Mouse (Mus musculus): ENCODE measurements at regions not wholly inside any gene's neighbourhood (a gene's known extent, or its start where the extent isn't known, plus 50 kb on each side); places are given as distances from the start of the nearest gene placed in this dataset.

DNA sequence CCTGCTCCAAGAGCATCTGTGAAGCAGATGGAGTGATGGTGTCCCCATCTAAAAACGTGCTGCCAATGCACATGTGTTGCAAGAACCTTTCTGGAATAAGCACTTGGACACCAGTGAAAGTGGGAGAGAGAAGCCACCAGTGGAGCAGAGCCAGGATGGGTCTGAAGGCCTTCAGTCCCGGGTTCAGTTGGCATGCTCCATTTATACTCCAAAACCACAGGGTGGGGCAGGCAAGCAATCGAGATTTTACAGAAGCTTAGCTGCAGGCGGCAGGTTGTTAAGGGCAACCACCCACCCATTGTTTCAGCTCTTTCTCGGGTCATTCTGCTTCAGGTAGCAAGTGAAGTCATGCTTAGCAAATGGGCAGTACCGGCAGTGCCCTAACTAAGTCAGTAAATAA is 51.8 kb upstream of the Sv2b start:
- DNase-seq (ENCODE audit: low read depth) = no peak

DNA sequence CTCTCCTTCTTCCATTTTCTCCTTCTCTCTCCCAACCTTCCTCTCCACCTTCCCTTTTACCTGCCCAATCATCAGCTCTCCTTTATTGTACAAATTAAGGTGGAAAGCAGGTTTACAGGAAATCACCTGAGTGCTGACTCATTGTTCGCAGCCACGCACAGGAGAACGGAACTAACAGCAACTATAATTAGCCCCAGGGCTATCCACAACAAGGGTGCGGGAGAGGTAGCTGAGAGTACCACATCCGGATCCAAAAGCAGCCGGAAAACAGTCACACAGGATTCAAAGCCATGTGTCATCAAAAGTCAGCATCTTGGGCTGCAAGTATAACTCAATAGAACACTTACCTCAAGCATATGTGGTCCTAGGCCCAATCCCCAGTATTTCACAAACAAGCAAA is 53.5 kb upstream of the Sv2b start:
- no peak for DNase-seq (ENCODE audit: low read depth)

DNA sequence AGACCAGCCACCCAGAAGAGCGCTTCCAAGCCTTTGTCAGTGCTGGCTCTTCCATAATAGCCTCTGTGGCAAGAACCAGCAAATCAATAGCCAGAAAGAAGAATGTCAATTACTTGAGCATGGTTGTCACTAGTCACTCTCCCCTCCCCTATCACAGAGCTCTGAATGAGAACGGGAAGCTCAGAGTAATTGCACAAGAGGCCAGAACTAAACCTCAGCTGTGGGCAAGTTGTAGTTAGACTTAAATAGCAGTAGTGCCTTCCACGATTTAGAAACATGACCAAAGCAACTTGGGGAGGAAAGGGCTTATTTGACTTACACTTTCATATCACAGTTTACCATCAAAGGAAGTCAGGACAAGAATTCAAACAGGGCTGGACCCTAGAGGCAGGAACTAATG is 56.4 kb upstream of the Sv2b start:
- DNase-seq (ENCODE audit: low read depth) = no peak

DNA sequence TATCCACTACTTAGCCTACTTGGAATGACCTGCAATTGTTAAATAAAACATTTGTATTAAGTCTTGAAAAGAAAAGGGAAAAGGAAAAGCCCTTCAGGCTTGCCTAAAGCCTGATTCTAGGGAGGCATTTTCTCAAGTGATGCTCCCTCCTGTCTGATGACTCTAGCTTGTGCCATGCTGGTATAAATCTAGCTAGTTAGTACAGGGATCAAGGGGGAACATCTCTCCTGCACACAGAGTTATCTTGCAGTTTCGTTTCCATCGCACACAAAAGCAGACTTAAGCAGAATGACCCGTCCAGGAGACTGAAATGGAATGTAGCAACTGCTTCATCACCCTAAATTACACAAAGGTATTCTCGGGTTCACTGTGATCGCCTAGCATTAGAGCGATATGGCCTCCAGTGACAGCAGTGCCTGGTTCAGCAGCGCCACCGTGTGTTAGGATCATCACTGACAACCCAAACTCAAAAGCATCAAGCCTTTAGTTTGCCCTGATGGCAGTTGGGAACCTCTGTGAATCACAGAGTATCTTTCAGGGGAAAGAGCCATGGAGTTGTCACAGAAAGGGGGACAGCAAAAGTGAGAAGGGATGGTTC is 57.3 kb upstream of the Sv2b start:
- peak; percentile 84 for DNase-seq (ENCODE audit: low read depth)

DNA sequence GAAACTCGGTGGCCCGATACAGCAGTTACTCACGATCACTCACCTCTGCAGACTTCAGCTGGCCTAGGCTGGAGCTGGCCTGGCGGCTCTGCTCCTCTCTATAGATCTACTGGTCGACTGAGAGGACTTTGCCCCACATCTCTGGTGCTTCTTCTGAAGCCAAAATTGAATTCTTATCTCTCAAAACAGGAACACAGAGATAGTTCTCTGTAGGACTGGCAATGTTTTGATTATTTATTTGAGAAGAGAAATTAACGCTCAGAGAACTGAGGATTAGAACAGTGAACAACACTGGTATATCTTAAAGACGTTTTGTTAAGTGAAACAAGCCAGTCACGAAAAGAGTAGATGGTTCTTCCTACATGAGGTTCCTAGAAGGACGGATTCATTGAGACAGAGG is 59.3 kb upstream of the Sv2b start:
- no peak for DNase-seq (ENCODE audit: low read depth)

DNA sequence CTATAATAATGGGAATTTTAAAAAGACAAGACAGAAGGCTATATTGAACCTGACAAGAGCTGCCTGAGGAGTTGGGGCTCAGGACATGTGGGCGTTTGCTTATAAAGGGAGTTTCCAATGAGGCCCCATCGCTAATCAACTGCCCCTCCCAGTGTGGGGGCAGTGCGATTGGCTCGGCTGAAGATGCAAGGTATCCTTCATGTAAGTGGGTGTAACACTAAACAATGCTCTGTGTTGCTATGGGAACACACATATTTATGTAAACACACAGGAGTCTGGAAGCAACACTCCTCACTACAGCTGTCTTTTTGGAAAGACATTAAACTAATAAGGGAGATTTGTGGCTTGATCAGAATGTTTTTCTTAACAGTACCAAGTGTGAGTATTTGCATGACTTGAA is 60.3 kb upstream of the Sv2b start:
- DNase-seq (ENCODE audit: low read depth) = no peak

DNA sequence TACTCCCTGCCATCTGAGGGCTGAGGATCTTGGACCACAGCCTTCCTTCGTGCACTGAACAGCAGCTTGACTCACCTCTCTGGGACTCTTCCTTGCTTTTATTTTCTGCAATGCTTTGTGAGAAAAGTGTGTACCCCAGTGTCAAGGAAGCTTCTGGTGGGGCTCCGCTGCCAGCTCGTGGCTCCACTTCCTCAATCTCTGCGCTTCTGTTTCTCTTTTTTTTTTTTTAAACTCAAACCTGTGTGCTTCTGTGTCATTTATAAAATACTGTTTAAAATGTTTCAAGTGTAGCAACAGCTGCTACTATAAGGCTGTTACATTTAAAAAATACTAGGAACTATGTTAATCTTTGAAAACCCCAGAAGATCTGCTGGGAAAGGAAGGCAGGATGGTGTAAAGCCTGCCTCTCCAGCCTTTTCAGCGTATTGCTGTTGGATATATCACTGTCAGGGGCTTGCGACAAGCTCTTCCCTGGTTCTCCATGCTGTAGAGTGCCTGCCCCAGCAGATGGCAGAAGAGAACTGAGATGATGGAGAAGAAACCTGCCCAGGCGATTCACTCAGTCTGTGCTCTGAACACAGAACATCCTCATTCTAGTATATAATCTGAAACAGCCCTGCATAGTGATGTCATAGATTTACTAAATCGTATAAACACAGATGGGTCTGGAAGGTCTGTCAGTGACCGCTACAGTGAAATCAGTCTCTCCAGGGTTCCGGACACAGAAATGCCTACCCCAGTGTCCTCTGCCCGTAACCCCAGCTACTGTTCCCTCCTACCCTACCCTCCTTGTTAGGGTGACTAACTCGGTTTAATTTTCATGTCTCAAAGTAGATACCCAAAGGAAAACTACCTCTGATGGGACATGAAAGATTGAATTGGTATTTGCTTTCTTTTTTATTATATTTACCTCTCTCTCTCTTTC is 61.8 kb upstream of the Sv2b start:
- DNase-seq (ENCODE audit: low read depth) = peak; percentile 93

DNA sequence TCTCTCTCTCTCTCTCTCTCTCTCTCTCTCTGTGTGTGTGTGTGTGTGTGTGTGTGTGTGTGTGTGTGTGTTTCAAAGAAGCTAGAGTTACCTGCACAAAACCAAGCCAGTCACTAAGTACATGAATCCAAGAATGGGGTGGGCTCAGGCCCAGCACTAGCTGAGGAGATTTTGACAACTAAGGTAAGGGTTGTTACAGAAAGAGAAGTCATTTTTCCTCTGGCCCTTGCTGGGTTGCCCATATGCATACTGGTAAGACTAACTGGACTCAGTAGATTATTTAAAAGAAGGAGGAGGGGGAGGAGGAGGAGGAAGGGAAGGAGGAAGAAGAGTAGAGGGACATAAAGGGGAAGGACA is 62.4 kb upstream of the Sv2b start:
- no peak for DNase-seq (ENCODE audit: low read depth)

DNA sequence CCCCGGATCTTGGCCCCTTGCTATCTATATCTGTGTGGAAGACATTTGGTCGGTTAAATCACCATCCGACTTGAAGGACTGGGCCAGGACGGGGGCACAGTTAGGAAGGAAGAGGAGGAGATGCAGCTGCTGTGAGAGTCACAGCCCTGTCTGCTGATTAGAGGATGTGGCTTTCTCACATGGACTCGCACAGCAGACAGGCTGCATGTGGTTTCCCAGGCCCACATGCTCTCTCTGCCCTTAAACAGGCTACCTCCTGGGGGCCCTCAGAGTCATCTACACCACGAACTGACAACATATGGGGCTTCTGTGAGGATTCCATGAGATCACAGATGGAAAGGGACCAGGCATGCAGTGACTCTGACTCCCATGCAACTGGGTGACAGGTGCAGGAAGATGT is 62.9 kb upstream of the Sv2b start:
- DNase-seq (ENCODE audit: low read depth) = no peak

DNA sequence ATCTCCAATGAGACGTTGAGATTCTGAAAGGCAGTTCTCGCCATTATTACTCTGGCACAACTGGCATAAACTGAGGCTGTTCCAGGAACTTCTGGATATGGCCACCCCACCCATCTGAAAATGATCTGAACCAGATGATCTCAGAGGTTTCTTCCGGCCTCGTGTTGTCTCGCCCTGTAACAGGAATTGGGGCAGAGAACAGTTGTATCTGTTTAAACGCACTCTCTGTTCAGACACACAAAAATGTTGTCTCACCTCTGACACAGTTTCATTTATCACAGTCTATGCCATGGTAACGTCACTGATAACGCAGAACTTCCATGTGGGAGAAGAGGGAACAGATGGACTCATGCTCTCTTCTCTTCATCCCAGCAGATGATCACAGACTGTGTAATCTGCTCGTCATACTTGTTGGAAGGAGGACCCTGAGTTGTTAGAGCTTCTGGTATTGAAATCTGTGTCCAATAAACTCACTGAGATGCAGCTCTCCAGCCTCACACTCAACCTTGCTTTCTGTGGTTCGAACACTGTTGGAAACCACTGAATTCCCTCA is 63.9 kb upstream of the Sv2b start:
- no peak for DNase-seq (ENCODE audit: low read depth)

DNA sequence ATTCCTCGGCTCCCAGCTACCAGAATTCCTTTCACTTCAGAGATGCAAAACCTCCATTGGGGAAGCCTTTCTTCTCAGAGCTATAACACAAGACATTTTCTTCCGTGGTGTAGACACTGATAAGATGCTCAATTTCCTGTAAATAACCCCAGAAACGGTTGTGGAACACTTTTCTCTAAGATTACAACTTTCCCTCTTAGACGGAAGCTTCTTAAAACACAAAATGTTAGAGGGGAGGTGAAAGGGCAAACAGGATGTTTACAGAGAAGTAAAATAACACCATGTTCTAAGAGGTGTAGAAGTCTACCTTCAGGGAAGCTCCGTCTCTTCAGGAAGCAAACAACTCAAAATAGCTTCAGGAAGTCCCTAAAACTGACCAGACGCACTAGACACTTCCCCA is 65.4 kb upstream of the Sv2b start:
- DNase-seq (ENCODE audit: low read depth) = no peak

DNA sequence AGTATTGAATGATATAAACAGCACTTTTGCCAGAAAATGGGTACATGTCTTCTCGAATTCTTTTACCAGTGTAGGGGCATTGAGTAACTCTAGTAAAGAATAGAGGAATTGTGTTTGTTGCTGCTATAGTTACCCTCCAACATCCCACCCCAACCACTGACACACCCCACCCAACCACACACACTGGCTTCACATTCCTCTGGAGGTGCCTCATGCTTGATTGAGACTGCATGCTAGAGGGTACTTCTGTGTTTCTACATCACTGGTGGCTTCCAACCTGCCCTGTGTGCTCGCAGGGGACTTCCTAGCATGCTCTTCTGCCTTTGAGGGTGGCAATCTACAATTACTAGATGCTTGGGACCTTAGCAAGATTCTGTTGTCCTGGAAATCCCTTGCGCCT is 70.5 kb upstream of the Sv2b start:
- DNase-seq (ENCODE audit: low read depth) = peak; percentile 24

DNA sequence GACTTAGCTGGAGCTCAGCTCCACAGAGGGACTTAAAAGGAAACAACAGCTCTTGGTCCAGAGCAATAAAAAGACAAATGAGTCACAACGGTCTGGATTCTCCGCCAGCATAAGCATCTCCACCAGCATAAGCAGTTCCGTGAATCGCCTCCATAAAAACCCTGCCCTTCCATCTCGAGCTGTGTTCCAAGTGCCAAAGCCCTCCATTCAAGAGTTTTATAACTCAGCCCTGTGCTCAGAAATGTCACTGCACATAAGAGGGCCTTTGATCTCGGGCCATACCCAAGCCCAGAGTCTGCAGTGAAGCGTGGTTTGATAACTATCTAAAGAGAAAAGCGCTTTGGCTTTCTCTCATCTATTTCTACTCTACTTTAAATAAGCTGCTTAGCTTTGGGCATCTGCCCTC is 70.8 kb upstream of the Akap13 start:
- DNase-seq (ENCODE audit: low read depth) = peak; percentile 41

DNA sequence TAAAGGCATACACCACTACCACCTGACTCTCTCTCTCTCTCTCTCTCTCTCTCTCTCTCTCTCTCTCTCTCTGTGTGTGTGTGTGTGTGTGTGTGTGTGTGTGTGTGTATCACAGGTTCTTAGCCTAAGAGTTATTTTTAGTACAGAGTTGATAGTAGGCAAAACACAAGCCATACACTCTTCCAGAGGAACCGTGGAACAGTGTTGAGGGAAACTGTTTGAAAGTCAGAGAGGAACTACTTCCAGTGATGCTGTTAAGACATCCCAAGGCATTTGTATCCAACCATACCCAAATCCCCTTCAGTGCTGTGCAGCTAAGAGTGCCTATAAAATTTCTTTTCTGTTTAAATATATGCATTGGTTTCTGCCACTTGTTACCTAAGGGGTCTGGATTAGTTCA is 68.3 kb upstream of the Akap13 start:
- no peak for DNase-seq (ENCODE audit: low read depth)

DNA sequence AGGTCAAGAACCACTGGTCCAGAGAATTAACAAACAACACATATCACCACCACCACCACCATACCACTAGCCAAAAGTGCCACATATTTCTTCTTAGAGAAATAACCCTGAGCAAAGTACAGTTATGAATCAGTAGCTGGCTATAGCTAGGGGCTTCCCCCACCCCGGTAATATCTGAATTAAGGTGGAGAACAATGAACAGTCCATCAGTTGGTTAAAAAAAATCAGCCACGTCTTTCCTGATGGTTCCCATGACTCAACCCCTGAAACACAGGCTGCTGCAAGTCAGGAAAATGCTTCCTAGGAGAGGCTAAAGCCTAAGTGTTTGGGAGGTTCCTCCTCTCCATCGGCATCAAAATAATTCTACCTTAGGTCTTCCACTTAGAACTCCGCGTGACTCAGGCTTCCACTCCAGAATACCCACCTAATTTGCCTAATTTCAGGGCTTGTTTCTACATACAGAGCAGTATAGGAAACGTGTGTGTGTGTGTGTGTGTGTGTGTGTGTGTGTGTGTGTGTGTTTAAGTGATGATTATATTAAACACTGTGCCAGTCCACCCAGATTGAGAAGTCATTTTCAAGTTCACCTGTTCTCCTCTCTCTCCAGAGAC is 67.4 kb upstream of the Akap13 start:
- DNase-seq (ENCODE audit: low read depth) = no peak

DNA sequence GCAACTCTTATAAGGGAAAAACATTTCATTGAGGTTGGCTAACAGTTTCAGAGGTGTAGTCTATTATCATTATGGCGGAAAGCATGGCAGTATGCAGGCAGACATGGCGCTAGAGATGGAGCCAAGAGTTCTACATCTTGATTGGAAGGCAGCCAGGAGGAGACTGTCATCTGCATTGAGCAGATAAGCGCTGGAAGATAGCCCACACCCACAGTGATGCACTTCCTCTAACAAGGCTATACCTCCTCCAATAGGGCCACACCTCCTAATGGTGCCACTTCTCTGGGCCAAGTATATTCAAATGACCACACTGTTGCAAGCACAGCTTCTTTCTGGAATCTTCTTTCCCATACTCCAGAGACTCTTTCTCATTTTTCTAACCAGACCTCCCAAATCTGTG is 65.2 kb upstream of the Akap13 start:
- DNase-seq (ENCODE audit: low read depth) = peak; percentile 25

DNA sequence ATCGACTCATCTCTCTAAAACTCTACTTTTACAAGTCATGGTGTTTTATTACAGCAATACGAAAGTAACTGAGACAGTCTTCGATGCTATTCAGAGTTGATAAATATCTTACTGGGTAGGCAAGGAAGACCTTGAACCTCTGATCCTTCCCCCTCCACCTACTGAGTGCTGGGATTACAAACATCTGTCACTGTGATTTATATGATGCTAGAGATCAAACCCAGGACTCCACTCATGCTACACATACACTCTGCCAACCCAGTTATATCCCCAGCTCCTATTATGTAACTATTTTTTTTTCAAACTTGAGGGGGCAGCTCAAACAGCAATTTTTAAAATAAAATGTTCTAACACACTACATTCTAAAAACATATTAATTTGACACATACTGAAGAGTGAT is 62.6 kb upstream of the Akap13 start:
- DNase-seq (ENCODE audit: low read depth) = no peak

DNA sequence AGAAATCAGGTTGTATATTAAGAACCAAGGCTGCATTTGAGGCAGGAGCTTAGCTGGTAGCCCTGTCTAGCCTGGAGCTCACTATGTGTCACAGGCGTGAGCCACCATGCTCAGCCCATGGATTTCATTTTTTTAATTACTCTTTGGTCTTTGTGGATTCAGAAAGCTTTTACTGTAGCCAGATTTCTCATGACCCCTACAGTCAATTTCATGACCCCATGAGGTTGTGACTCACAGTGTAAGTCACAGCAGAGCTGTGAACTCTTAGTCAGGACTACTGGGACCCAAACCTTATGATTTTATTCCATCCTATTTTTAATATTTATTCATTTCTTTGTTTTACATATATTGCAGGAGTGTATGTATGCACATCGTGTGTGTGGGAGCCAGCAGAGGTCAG is 61.9 kb upstream of the Akap13 start:
- DNase-seq (ENCODE audit: low read depth) = peak; percentile 29

DNA sequence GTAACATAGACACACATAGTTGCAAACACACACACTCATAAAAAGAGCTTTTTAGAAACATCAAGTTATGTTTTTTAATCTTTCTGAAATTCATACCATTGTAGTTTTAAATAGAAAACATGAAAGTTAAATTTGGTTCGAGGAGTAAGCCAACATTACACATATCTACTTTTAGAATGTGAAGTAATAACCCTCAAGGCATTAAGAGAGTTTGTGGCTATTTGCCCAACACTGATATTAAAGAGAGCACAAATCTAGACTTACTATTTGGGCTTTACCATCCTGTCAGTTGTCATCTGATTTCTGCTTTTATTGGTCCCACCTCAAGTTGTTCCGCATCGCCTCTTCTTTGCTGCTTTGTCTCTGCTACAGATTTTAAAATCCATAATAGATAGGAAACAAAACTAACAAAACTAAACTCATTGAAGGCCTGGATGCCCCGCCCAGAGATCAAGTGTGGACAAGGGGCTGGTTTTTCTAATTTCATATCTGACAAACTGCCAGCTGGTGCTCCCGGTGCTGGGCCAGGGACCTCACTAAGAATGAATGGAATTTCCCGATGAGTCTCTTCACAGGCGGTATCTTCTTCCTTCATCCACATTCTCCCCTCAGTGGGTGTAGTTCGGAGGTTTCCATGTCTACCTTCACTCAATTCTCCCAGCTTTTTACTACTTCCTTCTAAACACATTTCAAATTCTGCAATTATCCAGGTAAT is 60.3 kb upstream of the Akap13 start:
- peak; percentile 51 for DNase-seq (ENCODE audit: low read depth)

DNA sequence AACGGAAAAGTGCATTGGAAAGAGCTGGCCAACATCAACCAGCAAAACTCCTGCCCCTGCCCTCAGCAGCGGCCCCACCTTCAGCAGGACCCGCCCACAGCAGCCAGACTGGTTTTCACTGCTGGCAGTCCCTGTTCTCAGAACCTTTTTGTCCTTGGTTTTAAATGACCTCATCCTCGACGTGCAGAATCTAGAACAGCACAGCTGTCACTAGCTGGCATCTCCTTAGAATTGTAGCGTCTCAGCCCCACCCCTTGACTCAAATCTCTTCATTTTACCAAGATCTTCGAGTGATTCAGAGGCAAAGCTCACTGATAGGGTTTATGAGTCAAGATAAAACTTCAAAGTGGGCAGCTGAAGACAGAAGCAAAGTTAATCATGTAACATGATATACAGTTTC is 57.8 kb upstream of the Akap13 start:
- peak; percentile 48 for DNase-seq (ENCODE audit: low read depth)

DNA sequence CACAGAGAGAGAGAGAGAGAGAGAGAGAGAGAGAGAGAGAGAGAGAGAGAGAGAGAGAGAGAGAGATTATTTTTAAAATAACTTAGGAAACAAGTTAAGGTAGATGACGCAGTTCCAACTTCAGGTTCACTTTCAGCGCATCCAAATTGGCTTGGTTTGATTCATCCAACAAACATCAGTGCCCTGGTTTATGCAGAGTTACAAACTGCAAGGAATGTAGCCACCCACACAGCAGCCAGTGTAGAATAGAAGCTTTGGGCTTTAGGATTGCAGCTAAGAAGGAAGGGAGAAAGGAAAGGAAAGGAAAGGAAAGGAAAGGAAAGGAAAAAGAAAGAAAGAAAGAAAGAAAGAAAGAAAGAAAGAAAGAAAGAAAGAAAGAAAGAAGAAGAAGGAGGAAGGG is 56.9 kb upstream of the Akap13 start:
- peak; percentile 71 for DNase-seq (ENCODE audit: low read depth)

DNA sequence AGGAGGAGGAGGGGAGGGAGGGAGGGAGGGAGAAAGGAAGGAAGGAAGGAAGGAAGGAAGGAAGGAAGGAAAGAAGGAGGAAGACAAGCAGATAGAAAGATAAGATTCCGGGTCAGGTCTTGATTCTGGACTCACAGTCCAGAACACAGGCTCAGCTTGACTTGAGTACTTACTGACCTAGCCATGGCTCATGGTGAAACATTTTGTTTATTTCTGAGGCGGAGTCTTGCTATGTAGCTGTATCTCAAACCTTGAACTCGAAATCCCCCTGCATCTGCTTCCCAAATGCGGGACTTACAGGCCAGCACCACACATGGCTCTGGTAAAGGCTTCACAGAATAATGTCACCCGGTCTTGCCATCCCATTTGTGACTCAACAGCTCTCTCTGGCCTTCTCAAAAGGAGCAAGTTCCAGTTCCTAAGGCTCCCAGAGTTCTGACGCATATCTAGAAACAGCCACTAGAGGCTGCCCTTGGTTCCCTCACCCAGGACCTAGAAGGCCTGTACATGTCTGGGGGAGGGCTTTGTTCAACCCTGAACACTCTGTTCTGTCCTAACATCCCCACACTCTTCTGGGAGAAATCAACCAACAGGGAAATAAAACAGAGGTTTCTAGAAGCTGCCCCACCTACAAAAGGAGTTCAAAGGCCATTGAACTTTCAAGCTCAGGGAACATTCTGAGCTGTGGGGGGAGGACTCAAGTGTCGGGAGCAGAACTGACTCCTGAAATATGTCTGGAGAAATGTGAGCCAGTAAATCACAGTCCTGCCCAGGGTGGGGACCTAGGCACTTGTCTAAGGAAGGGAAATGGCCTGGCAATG is 56.2 kb upstream of the Akap13 start:
- DNase-seq (ENCODE audit: low read depth) = peak; percentile 73

Data from NIH3T3 (cell line).